Mouse (Mus musculus) liver, postnatal 0 days (tissue): Measurements from ENCODE around the gene Drd1. TPM values are rescaled to one million over a fixed set of nuclear protein-coding genes. Genes with fewer than 3 reads are reported as not detected.

ENCODE experiments used
- ATAC-seq: fragments of 200-750 bp; cut with Nextera tagmentation; 2 replicates; pipeline ENCODE4 v1.8.0; 2017; ENCODE audit warnings: mild to moderate bottlenecking, moderate library complexity
- DNase-seq: peaks from one replicate; pipeline ENCODE4 v3.0.0-alpha.2; 2016
- H3K27ac ChIP-seq: fragments of 300-500 bp; sonication (generic); 2 replicates; pipeline ENCODE4 v1.5.1; 2014; ENCODE audit warnings: antibody characterized with exemption, moderate library complexity, mild to moderate bottlenecking, low read depth
- H3K27me3 ChIP-seq: fragments of 300-500 bp; sonication (generic); 2 replicates; pipeline ENCODE4 v1.6.1; 2014; ENCODE audit warnings: low read length, control low read depth, mixed read lengths; ENCODE audit not compliant: insufficient read depth
- H3K36me3 ChIP-seq: fragments of 300-500 bp; sonication (generic); replicated peaks from 2 replicates; pipeline ENCODE4 v1.6.1; 2014; ENCODE audit warnings: mild to moderate bottlenecking, control low read depth, low read length, moderate library complexity, mixed read lengths; ENCODE audit not compliant: insufficient read depth
- H3K4me1 ChIP-seq: fragments of 300-500 bp; sonication (generic); 2 replicates; pipeline ENCODE4 v1.6.1; 2014; ENCODE audit warnings: antibody characterized with exemption, mild to moderate bottlenecking, control low read depth; ENCODE audit not compliant: insufficient read depth
- H3K4me2 ChIP-seq: fragments of 300-500 bp; sonication (generic); 2 replicates; pipeline ENCODE4 v1.6.1; 2014; ENCODE audit warnings: low read depth, mild to moderate bottlenecking, low read length, moderate library complexity, mixed read lengths
- H3K4me3 ChIP-seq: fragments of 300-500 bp; sonication (generic); 2 replicates; pipeline ENCODE4 v1.5.1; 2014; ENCODE audit warnings: low read depth, low read length
- H3K9ac ChIP-seq: fragments of 300-500 bp; sonication (generic); replicated peaks from 2 replicates; pipeline ENCODE4 v1.6.1; 2014; ENCODE audit warnings: mild to moderate bottlenecking, moderate library complexity
- H3K9me3 ChIP-seq: fragments of 300-500 bp; sonication (generic); 2 replicates; pipeline ENCODE4 v1.6.1; 2016; ENCODE audit warnings: mild to moderate bottlenecking, control low read depth, low read length, mixed read lengths
- CTCF ChIP-seq: sonication (generic); IDR thresholded peaks from 2 replicates; pipeline ENCODE4 v1.5.1; 2016; ENCODE audit warnings: antibody characterized with exemption, low read depth
- EP300 ChIP-seq: IDR thresholded peaks from 2 replicates; pipeline ENCODE4 v1.6.1; 2016; ENCODE audit warnings: antibody characterized with exemption, low read depth, mild to moderate bottlenecking
- WGBS: fragments of 180-500 bp; shearing (Covaris S2); extraction: QIAGEN DNeasy Blood & Tissue Kit; methylation state at CpG from one replicate; pipeline ENCODE4 v1.1.7; 2014; ENCODE audit not compliant: insufficient replicate concordance; 5-methylcytosine and 5-hydroxymethylcytosine counted together
- polyA plus RNA-seq: library from polyadenylated mRNA; unstranded; fragments of >200 nt; fragmentation: Nextera tagmentation; extraction: Ambion mirVana; gene quantifications from 2 replicates; pipeline ENCODE4 v1.2.1, GENCODE M21; 2015

The Drd1 gene
- polyA plus RNA-seq = not detected in 2 replicates

DNA sequence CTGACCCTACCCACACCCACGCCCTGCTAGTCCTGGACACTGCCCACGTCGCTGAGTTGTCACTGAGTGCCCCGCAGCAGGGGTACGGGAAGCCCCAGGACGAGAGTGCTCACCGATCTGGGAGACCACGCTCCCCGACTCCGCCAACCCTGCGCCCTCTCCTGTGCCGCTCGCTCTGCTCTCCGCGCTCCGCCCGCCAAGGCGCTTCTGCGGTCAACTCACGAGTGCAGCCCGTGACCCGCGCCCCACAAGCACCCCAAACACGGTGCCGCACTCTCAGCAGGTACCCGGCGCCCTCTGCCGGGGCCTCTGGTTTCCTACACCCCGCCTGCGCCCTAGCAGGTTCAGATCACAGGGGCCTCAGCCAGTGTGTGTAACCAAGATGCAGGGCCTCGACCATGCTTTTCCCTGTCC is at the start of gene Drd1:
Gene Drd1 (minus strand): TSS at position 258 of the 414 bp plus-strand sequence.
- TF ChIP-seq CTCF (peak; percentile 74), EP300 (no peak)
- Histone ChIP-seq H3K36me3 (no peaks in the 10 kb centered on the region), H3K27me3 (peaks cover 20% of the 10 kb centered on the region), H3K9ac (no peak within 1 kb of the TSS), H3K4me1 (no peaks in the 10 kb centered on the region), H3K9me3 (no peaks in the 10 kb centered on the region), H3K4me2 (peak within 1 kb of the TSS; percentile 56), H3K27ac (no peak within 1 kb of the TSS), H3K4me3 (no peak within 1 kb of the TSS)
- ATAC-seq = no peak; the same call in 1 of the 2 replicates
- peak; percentile 67 for DNase-seq
- WGBS = 1% methylated on average over 31 of the region's 31 CpGs

DNA sequence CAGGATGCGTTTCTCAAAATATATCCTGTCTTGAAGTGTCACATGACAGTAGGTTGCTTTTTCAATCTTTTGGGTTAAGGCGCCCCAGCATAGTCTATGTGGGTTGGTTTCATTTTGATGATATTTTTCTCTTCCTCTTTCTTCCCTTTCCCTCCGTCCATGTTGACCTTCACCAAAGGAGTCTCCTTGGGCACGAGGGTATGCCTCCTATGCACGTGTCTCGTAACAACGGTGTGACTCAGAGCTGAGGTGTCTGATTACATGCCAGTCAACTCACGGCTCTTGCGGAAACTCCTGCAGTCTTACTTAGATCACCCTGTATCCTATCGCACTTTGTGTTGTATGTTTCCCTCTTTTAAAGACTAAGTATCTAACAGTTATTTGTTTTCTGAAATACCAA is 48.4 kb upstream of the Drd1 start:
- H3K4me2 ChIP-seq = no peak overlapping the region
- 84% methylated on average over 10 of the region's 10 CpGs for WGBS
- peaks cover 46% of the 10 kb centered on the region for H3K36me3 ChIP-seq
- H3K4me3 ChIP-seq = no peak overlapping the region
- peaks cover 4% of the 10 kb centered on the region; the same call in 1 of the 2 replicates for H3K4me1 ChIP-seq
- ATAC-seq (no peak), DNase-seq (no peak)
- no peaks in the 10 kb centered on the region for H3K9me3 ChIP-seq
- TF ChIP-seq EP300 (no peak), CTCF (no peak)
- H3K27me3 ChIP-seq = no peaks in the 10 kb centered on the region
- no peak overlapping the region for H3K27ac ChIP-seq
- H3K9ac ChIP-seq = no peak overlapping the region

DNA sequence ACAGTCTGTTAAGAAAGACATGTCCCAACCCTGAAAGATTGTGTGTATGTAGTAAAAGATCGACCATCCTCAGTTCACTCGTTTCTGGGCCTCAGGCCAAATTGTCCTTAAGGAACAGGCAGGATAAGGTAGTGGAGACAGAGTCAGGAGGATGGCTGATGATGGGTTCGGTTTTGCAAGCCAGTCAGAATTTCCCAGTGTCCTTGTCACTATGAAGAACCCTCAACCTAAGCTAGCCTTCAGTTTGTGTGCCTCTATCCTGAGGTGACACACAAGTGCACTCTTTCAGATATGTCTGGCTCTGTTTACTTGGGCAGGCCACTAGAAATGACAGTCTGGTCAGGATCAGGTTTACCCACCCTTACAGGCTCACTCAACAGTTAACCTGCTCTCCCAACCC is 47.8 kb upstream of the Drd1 start:
- no peak for TF ChIP-seq EP300
- TF ChIP-seq CTCF = no peak

GRCm38 (mm10) chr13:54102061-54102460 is 46.6 kb upstream of the Drd1 start:
- H3K4me1 ChIP-seq = peaks cover 4% of the 10 kb centered on the region; the same call in 1 of the 2 replicates
- DNase-seq (no peak), ATAC-seq (no peak)
- H3K4me3 ChIP-seq = no peak overlapping the region
- no peaks in the 10 kb centered on the region for H3K27me3 ChIP-seq
- H3K27ac ChIP-seq = no peak overlapping the region
- H3K36me3 ChIP-seq = peaks cover 56% of the 10 kb centered on the region
- H3K9me3 ChIP-seq = no peaks in the 10 kb centered on the region
- 93% methylated on average over 3 of the region's 3 CpGs for WGBS
- no peak overlapping the region for H3K4me2 ChIP-seq
- H3K9ac ChIP-seq = no peak overlapping the region
- TF ChIP-seq EP300 = no peak
- no peak for TF ChIP-seq CTCF

More for the DNA sequence above, 47.8 kb upstream of the Drd1 start:
- no peak overlapping the region for H3K4me3 ChIP-seq
- 81% methylated on average over 3 of the region's 3 CpGs for WGBS
- H3K27me3 ChIP-seq = no peaks in the 10 kb centered on the region
- no peak for DNase-seq
- no peak overlapping the region for H3K4me2 ChIP-seq
- H3K9me3 ChIP-seq = no peaks in the 10 kb centered on the region
- no peak overlapping the region for H3K27ac ChIP-seq
- no peak overlapping the region for H3K9ac ChIP-seq
- H3K36me3 ChIP-seq = peaks cover 50% of the 10 kb centered on the region
- H3K4me1 ChIP-seq = peaks cover 4% of the 10 kb centered on the region; the same call in 1 of the 2 replicates
- no peak for ATAC-seq

GRCm38 (mm10) chr13:54101031-54101820 is 45.7 kb upstream of the Drd1 start:
- TF ChIP-seq EP300 (peak; percentile 49; the same call in 1 of the 2 replicates), CTCF (no peak)
- Histone ChIP-seq H3K36me3 (peaks cover 53% of the 10 kb centered on the region), H3K27me3 (no peaks in the 10 kb centered on the region), H3K9me3 (no peaks in the 10 kb centered on the region), H3K27ac (no peak overlapping the region), H3K4me2 (no peak overlapping the region), H3K4me3 (no peak overlapping the region), H3K4me1 (peaks cover 4% of the 10 kb centered on the region; the same call in 1 of the 2 replicates), H3K9ac (no peak overlapping the region)
- WGBS = 67% methylated on average over 15 of the region's 15 CpGs
- ATAC-seq (no peak), DNase-seq (no peak)

DNA sequence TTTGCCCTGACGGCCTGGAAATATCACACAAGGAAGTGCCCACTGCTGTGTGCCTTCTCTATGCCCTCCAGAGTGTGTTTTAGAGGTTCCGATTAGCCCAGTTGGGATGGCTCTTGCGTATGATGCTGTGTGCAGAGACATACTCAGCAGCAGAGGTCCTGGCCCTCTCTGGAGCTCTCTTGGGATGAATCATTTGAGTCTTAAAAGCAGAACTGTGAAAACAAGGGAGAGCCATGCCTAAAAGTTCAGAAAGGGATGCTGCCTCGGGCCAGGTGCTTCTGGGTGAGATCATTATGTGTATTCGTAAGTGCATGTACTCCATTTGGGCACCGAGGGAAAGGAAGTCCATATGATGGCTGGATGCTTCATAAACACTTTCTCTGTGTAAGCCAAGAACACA is 42.3 kb upstream of the Drd1 start:
- H3K4me2 ChIP-seq = no peak overlapping the region
- ATAC-seq (no peak), DNase-seq (no peak)
- no peaks in the 10 kb centered on the region for H3K9me3 ChIP-seq
- H3K27me3 ChIP-seq = no peaks in the 10 kb centered on the region
- no peak for TF ChIP-seq CTCF
- no peak for TF ChIP-seq EP300
- 83% methylated on average over 6 of the region's 6 CpGs for WGBS
- peaks cover 58% of the 10 kb centered on the region for H3K36me3 ChIP-seq
- no peak overlapping the region for H3K27ac ChIP-seq
- H3K4me3 ChIP-seq = no peak overlapping the region
- H3K9ac ChIP-seq = no peak overlapping the region
- H3K4me1 ChIP-seq = peaks cover 4% of the 10 kb centered on the region; the same call in 1 of the 2 replicates
